Mouse (Mus musculus): Measurements from ENCODE around the gene Mta3. TPM values are rescaled to one million over a fixed set of nuclear protein-coding genes. Genes with fewer than 3 reads are reported as not detected.
A peak's percentile ranks its signal among the peaks of the same experiment; 100 is the strongest.

Mta3 gene
- 44.5 and 45.1 TPM in 2 replicates for polyA plus RNA-seq (2014; fragmentation: Nextera tagmentation; extraction: Ambion mirVana)

GRCm38 (mm10) chr17:83706116-83706593 is at the start of gene Mta3:
Mta3 (plus strand) TSS chr17:83706163.
- Histone ChIP-seq H3K4me2 (ENCODE audit: low read depth, low read length) (peak within 1 kb of the TSS; percentile 79), H3K36me3 (replicated peaks; ENCODE audit: control insufficient read depth, insufficient read depth, low read depth, low read length) (no peaks in the 10 kb centered on the region; the same call in none of the 2 replicates), H3K9me3 (replicated peaks; ENCODE audit: control insufficient read depth, low read length) (no peaks in the 10 kb centered on the region), H3K27ac (replicated peaks; ENCODE audit: low read depth, low read length) (peak within 1 kb of the TSS; percentile 75), H3K4me3 (ENCODE audit: low read depth, low read length) (peak within 1 kb of the TSS; percentile 70), H3K9ac (replicated peaks; ENCODE audit: low read length) (peak within 1 kb of the TSS; percentile 89), H3K4me1 (ENCODE audit: control insufficient read depth, insufficient read depth, low read length) (no peaks in the 10 kb centered on the region), H3K27me3 (ENCODE audit: control insufficient read depth, insufficient read depth, low read length) (no peaks in the 10 kb centered on the region)
- ATAC-seq (replicated peaks; ENCODE audit: insufficient number of reproducible peaks, low FRiP score, low TSS enrichment, low read depth) (peak; percentile 67; the same call in 1 of the 2 replicates), DNase-seq (ENCODE audit: low spot score) (peak; percentile 45)
- under 1% methylated on average over 21 of the region's 56 CpGs for WGBS

DNA sequence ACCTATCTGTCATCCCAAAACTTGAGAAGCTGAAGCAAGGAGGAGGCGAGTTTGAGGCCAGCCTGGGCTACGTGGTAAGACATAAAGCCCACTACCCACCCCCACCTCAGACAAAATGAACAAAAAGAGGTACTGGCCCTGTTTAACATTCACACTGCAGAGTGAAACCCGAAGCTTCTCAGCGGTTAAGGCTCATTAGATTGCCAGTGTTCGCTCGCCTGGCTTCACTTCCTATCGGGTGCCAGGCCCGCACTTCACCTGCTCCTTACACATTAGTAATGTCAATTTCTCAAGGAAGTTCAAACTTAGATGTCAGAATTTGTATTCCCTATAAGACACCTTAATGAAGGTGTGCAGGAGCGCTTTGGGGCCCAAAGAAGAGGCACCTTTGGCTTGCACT is 48.6 kb upstream of the Mta3 start:
- no peak for ATAC-seq (replicated peaks; ENCODE audit: insufficient number of reproducible peaks, low FRiP score, low TSS enrichment, low read depth)

DNA sequence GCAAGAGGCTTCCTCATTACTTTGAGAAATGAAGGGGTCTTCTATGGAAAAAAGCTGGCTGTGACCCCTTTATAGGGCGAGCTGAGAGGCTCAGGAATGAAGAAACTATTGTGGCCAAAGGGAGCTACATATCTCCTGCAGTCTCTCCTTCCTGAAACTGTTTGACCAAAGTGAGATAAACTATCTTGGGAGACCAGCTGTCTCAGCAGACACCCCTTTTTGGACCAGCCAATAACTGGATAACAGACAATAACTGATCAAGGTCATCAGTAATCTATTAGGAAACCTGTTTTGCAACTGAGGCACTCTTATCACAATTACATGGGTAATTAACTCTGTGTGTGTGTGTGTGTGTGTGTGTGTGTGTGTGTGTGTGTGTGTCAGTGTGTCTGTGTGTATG is 47.0 kb upstream of the Mta3 start:
- no peaks in the 10 kb centered on the region for H3K9me3 ChIP-seq (replicated peaks; ENCODE audit: control insufficient read depth, low read length)
- WGBS: 68% methylated on average over 1 of the region's 1 CpGs
- DNase-seq (ENCODE audit: low spot score): no peak
- ATAC-seq (replicated peaks; ENCODE audit: insufficient number of reproducible peaks, low FRiP score, low TSS enrichment, low read depth): no peak
- no peak overlapping the region for H3K27ac ChIP-seq (replicated peaks; ENCODE audit: low read depth, low read length)
- no peaks in the 10 kb centered on the region for H3K36me3 ChIP-seq (replicated peaks; ENCODE audit: control insufficient read depth, insufficient read depth, low read depth, low read length)
- no peaks in the 10 kb centered on the region for H3K4me1 ChIP-seq (ENCODE audit: control insufficient read depth, insufficient read depth, low read length)
- no peak overlapping the region for H3K4me2 ChIP-seq (ENCODE audit: low read depth, low read length)
- no peaks in the 10 kb centered on the region for H3K27me3 ChIP-seq (ENCODE audit: control insufficient read depth, insufficient read depth, low read length)
- no peak overlapping the region for H3K9ac ChIP-seq (replicated peaks; ENCODE audit: low read length)
- H3K4me3 ChIP-seq (ENCODE audit: low read depth, low read length): no peak overlapping the region

More for the DNA sequence above, 48.6 kb upstream of the Mta3 start:
- Histone ChIP-seq H3K9ac (replicated peaks; ENCODE audit: low read length) (no peak overlapping the region), H3K36me3 (replicated peaks; ENCODE audit: control insufficient read depth, insufficient read depth, low read depth, low read length) (no peaks in the 10 kb centered on the region), H3K9me3 (replicated peaks; ENCODE audit: control insufficient read depth, low read length) (no peaks in the 10 kb centered on the region), H3K27me3 (ENCODE audit: control insufficient read depth, insufficient read depth, low read length) (no peaks in the 10 kb centered on the region), H3K4me2 (ENCODE audit: low read depth, low read length) (no peak overlapping the region), H3K4me1 (ENCODE audit: control insufficient read depth, insufficient read depth, low read length) (no peaks in the 10 kb centered on the region), H3K27ac (replicated peaks; ENCODE audit: low read depth, low read length) (no peak overlapping the region), H3K4me3 (ENCODE audit: low read depth, low read length) (no peak overlapping the region)
- 57% methylated on average over 9 of the region's 9 CpGs for WGBS
- no peak for DNase-seq (ENCODE audit: low spot score)

GRCm38 (mm10) chr17:83664761-83665160 is 41.2 kb upstream of the Mta3 start:
- 40% methylated on average over 8 of the region's 8 CpGs for WGBS
- Histone ChIP-seq H3K4me1 (ENCODE audit: control insufficient read depth, insufficient read depth, low read length) (no peaks in the 10 kb centered on the region), H3K27ac (replicated peaks; ENCODE audit: low read depth, low read length) (no peak overlapping the region), H3K27me3 (ENCODE audit: control insufficient read depth, insufficient read depth, low read length) (no peaks in the 10 kb centered on the region), H3K9me3 (replicated peaks; ENCODE audit: control insufficient read depth, low read length) (no peaks in the 10 kb centered on the region), H3K9ac (replicated peaks; ENCODE audit: low read length) (no peak overlapping the region), H3K4me3 (ENCODE audit: low read depth, low read length) (no peak overlapping the region), H3K36me3 (replicated peaks; ENCODE audit: control insufficient read depth, insufficient read depth, low read depth, low read length) (no peaks in the 10 kb centered on the region), H3K4me2 (ENCODE audit: low read depth, low read length) (no peak overlapping the region)
- DNase-seq (ENCODE audit: low spot score): no peak
- ATAC-seq (replicated peaks; ENCODE audit: insufficient number of reproducible peaks, low FRiP score, low TSS enrichment, low read depth): no peak

DNA sequence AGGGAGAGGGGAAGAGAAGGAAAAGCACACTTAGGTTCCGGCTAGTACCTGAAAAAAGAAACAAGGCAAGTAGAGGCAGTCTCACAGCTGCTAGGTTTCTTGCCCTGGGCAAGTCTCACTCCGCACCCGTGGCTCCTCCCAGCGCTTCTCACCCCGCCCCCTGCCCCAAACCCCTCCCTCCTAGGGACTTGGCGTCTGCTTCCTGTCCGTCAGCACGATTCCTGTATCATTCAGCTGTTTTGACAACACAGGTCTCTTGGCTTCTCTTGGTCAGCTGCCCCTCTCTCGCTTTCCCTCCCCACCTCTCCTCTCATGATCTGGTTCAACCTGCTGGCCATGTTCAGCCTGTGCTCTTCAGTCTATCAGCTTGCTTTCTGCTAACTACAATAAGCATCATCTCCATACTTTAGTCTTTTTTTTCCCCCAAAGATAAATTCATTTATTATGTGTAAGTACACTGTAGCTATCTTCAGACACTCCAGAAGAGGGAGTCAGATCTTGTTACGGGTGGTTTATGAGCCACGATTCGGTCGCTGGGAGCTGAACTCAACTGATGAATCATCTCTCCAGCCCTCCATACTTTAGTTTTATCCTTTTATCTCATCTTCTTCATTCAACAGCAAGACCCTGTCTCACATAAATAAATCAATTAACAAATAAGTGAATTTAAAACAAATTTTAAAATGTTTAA is 39.2 kb upstream of the Mta3 start:
- ATAC-seq (replicated peaks; ENCODE audit: insufficient number of reproducible peaks, low FRiP score, low TSS enrichment, low read depth): no peak
- H3K9me3 ChIP-seq (replicated peaks; ENCODE audit: control insufficient read depth, low read length): no peaks in the 10 kb centered on the region
- 63% methylated on average over 13 of the region's 13 CpGs for WGBS

DNA sequence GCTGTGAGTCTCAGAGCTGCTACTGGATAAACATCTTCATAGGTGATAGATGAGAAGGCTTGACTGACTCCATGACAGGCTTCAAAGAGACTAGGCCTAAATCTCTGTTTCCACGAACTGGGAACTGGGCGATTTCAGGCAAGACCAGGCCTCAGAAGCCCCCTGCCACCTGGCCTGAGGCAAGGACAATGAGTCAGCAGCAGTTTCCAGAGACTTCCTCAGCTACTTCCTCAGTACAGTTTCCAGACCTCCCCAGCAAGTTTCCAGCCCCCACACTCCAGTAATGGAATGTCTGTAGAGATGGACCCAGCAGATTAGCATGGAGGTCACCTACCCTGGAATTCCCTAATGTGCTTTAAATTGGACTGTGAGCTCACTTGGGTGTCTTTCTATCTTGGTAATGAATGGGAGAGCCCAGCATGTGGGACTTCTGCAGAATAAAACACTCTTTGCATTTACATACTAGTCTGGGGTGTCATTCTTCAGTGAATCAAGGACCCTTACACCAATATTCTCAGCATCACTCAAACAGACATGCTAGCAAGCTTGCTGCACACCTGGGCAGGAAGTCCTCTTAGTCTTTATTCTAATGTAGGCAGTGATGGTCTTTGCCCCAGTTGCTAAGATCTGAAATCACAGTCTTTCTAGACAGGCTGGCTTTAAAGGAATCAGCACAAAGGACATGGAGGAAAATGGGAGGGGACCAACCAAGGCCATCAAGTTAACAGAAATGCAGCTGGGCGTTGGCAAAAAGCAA is 37.9 kb upstream of the Mta3 start:
- H3K4me1 ChIP-seq (ENCODE audit: control insufficient read depth, insufficient read depth, low read length): no peaks in the 10 kb centered on the region
- ATAC-seq (replicated peaks; ENCODE audit: insufficient number of reproducible peaks, low FRiP score, low TSS enrichment, low read depth): no peak
- H3K9me3 ChIP-seq (replicated peaks; ENCODE audit: control insufficient read depth, low read length): no peaks in the 10 kb centered on the region
- H3K36me3 ChIP-seq (replicated peaks; ENCODE audit: control insufficient read depth, insufficient read depth, low read depth, low read length): no peaks in the 10 kb centered on the region
- no peak overlapping the region for H3K4me3 ChIP-seq (ENCODE audit: low read depth, low read length)
- 78% methylated on average over 3 of the region's 3 CpGs for WGBS
- no peaks in the 10 kb centered on the region for H3K27me3 ChIP-seq (ENCODE audit: control insufficient read depth, insufficient read depth, low read length)
- H3K27ac ChIP-seq (replicated peaks; ENCODE audit: low read depth, low read length): no peak overlapping the region
- no peak for DNase-seq (ENCODE audit: low spot score)
- no peak overlapping the region for H3K4me2 ChIP-seq (ENCODE audit: low read depth, low read length)
- H3K9ac ChIP-seq (replicated peaks; ENCODE audit: low read length): no peak overlapping the region

More for the DNA sequence above, 39.2 kb upstream of the Mta3 start:
- no peak overlapping the region for H3K27ac ChIP-seq (replicated peaks; ENCODE audit: low read depth, low read length)
- DNase-seq (ENCODE audit: low spot score): no peak
- no peak overlapping the region for H3K4me2 ChIP-seq (ENCODE audit: low read depth, low read length)
- no peaks in the 10 kb centered on the region for H3K4me1 ChIP-seq (ENCODE audit: control insufficient read depth, insufficient read depth, low read length)
- no peaks in the 10 kb centered on the region for H3K36me3 ChIP-seq (replicated peaks; ENCODE audit: control insufficient read depth, insufficient read depth, low read depth, low read length)
- no peak overlapping the region for H3K4me3 ChIP-seq (ENCODE audit: low read depth, low read length)
- H3K27me3 ChIP-seq (ENCODE audit: control insufficient read depth, insufficient read depth, low read length): no peaks in the 10 kb centered on the region
- H3K9ac ChIP-seq (replicated peaks; ENCODE audit: low read length): no peak overlapping the region

- H3K4me1 ChIP-seq (ENCODE audit: control insufficient read depth, insufficient read depth, low read length): no peaks in the 10 kb centered on the region
- no peak for DNase-seq (ENCODE audit: low spot score)
- 82% methylated on average over 4 of the region's 4 CpGs for WGBS
Measured at GRCm38 (mm10) chr17:83672685-83673084, 33.3 kb upstream of the Mta3 start.

GRCm38 (mm10) chr17:83677370-83677769 is 28.6 kb upstream of the Mta3 start:
- Histone ChIP-seq H3K4me2 (ENCODE audit: low read depth, low read length) (no peak overlapping the region), H3K27ac (replicated peaks; ENCODE audit: low read depth, low read length) (no peak overlapping the region), H3K9me3 (replicated peaks; ENCODE audit: control insufficient read depth, low read length) (no peaks in the 10 kb centered on the region), H3K36me3 (replicated peaks; ENCODE audit: control insufficient read depth, insufficient read depth, low read depth, low read length) (no peaks in the 10 kb centered on the region), H3K4me1 (ENCODE audit: control insufficient read depth, insufficient read depth, low read length) (no peaks in the 10 kb centered on the region), H3K4me3 (ENCODE audit: low read depth, low read length) (no peak overlapping the region), H3K27me3 (ENCODE audit: control insufficient read depth, insufficient read depth, low read length) (no peaks in the 10 kb centered on the region), H3K9ac (replicated peaks; ENCODE audit: low read length) (no peak overlapping the region)
- WGBS: 65% methylated on average over 1 of the region's 1 CpGs
- ATAC-seq (replicated peaks; ENCODE audit: insufficient number of reproducible peaks, low FRiP score, low TSS enrichment, low read depth): no peak
- DNase-seq (ENCODE audit: low spot score): no peak

More at GRCm38 (mm10) chr17:83672685-83673084, 33.3 kb upstream of the Mta3 start:
- Histone ChIP-seq H3K4me3 (ENCODE audit: low read depth, low read length) (no peak overlapping the region), H3K36me3 (replicated peaks; ENCODE audit: control insufficient read depth, insufficient read depth, low read depth, low read length) (no peaks in the 10 kb centered on the region), H3K27me3 (ENCODE audit: control insufficient read depth, insufficient read depth, low read length) (no peaks in the 10 kb centered on the region), H3K4me2 (ENCODE audit: low read depth, low read length) (no peak overlapping the region), H3K9ac (replicated peaks; ENCODE audit: low read length) (no peak overlapping the region), H3K27ac (replicated peaks; ENCODE audit: low read depth, low read length) (no peak overlapping the region), H3K9me3 (replicated peaks; ENCODE audit: control insufficient read depth, low read length) (no peaks in the 10 kb centered on the region)
- ATAC-seq (replicated peaks; ENCODE audit: insufficient number of reproducible peaks, low FRiP score, low TSS enrichment, low read depth): no peak

All from embryonic facial prominence, embryonic 11.5 days (tissue).